Mouse (Mus musculus) mesoderm, embryonic 11.5 days (tissue): ENCODE results near the gene D630023F18Rik.
A peak's percentile ranks its signal among the peaks of the same experiment; 100 is the strongest.

ENCODE experiments used
- DNase-seq: peaks from one replicate; pipeline ENCODE4 v3.0.0-alpha.2; 2012; ENCODE audit warnings: low read depth, low spot score

D630023F18Rik gene

DNA sequence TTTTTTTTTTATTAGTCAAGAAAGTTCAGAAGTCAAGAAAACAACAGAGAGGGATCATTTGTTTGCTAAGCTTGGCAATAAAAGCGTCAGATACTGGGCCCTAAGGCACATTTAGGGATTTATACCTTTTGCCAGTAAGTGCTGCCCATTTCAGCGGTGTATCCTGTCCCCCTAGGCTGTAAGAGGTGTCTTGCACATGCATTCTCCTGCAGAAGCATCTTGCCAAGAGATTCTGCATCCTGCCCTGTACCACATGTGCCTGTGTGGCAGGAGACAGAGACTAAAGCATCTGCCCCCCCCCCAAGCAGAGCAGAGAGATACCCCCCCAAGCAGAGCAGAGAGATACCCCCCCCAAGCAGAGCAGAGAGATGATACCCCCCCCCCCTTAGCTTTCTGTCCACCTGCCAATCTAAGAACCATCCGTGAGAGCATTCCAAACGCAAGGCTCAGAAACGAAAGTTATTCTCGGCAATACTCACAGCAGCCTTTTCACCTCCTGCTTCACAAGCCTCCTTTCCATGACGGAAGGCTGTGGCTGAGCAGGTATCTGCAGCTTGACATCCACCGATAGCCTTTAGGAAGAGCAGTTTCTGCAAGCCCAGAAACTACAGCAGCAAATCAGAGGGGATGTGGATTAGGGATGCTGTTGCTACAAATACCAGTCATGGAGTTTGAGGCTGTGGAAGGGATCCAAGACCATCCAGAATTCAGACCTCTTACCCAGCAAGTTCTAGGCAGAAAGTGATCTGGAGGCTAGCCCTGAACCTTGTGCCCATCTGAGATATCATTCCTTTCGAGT, at the start of gene D630023F18Rik:
TSS of gene D630023F18Rik (minus strand) at position 641 of the 799 bp plus-strand sequence.
- DNase-seq, result no peak

DNA sequence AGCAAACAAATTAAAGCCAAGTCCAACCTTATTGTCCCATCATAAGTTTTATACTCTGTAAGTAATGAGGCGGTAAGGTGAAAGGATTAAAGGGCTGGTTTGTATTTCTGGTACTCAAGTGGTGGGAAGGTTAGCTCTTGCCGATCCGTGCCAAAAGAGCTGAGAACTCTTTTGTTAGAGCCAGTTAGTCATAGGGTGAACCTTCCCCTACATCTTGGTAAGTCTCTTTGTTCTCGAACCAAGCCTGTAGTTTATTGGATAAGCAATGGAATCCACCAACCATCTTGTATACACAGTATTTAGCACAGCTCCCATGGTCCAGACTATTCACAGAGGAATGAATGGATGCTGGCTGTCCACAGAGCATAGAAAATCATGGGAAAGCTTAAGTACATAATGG, 48.6 kb upstream of the D630023F18Rik start:
- DNase-seq, result no peak

DNA sequence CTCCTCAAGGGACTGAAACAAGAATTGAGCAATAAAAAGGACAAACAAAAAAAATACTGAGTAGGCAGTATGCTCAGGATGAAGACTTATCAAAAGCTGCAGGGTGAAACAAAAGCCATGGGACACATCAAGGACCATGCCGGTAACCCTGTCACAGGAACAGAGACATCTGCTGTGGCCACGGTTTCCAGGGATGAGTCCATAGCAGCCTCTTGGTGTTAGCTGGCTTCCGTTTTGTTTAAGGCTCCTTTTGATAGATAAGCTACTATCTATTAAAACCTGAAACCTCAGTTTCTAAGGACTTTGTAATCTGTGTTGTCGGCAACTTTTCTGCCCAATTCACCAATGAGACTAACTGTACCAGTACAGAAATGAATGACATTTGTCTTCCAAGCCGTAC, 46.9 kb upstream of the D630023F18Rik start:
- no peak for DNase-seq

DNA sequence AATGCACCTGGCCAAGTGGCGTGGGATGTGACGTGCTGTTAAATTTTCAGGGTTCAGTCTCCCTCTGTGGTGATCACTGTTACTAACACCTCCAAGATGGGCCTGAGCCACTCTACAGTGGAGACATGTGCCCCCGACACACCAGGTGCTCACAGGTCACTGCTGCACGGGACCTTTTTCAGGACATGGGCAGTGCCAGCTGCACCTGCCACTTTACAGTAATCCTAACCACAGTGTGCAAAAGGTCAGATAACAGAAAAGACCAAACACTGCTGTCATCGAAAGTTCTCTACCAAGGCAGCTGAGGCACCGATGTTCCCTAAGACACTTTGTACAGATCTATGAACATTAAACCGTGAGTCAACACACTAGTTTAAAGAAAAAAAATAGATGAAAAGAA, 46.5 kb upstream of the D630023F18Rik start:
- no peak for DNase-seq

DNA sequence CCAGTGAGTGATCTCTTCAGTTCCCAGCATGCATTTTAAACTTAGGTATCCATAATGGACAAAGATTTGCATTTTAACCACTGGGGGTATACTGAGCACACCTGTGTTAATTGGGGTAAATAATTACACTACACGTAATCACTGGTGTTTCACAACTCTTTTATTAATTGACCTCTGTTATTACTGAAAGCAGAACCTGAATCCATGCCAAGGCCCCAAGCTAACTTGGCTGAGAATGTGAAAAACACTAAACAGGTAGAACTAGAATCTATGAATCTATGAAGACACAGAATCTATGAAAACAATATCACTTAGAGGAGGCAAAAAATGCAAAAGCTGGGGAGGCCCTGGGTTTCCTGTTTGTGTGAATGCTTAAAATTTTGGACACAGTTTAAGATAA, 44.5 kb upstream of the D630023F18Rik start:
- DNase-seq, result no peak

DNA sequence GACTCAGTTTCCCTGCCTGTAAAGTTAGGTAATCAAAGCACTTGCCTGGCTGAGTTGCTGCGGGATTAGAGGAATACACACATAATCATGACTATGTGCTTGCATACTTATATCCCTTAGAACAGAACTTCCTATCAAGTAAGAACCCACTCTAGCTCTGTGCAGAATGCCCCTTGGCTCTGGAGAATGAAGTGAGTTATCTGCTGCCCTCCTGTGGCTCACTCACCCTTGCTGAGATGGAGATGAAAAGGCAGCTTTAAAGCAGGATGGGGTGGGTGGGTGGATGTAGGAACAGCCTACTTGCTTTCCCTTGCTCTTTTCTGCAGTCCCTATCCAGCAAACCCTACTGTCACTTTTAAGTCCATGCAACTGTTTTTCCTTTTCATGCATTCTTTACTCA, 39.2 kb upstream of the D630023F18Rik start:
- no peak for DNase-seq

DNA sequence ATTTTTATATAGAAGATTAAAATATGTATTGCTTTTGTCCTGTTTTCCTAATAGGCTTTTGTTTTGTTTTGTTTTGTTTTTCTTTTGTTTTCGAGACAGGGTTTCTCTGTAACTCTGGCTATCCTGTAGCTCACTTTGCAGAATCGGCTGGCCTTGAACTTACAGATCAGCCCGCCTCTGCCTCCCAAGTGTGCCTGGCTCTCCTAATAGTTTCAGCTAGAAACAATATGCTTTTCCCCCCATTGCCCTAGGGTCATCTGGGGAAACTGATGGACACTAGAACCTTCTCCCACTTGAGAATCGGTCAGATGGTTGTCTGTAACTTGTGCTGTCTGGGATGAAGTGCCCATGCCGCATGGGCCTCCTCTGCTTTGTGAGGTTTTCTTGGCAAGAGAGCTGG, 33.1 kb upstream of the D630023F18Rik start:
- DNase-seq, result no peak

DNA sequence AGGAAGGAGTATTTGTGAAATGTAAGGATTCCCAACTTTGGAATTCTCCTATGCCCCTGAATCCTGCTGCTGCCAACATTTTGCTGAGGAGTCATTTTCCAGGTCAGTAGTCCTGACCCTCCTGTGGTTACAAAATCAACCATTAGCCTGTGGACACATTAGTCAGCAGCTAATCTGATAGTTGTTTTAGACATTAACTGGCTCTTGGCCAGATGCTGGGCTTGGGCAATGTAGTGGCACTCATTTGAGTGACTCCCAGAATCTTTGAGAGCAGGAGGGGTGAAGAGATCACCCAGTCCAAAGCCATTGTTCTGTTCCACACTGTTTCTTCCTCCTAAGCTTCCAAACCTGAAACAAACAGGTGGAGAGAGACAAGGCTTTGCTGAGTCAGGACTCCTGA, 31.8 kb upstream of the D630023F18Rik start:
- no peak for DNase-seq

DNA sequence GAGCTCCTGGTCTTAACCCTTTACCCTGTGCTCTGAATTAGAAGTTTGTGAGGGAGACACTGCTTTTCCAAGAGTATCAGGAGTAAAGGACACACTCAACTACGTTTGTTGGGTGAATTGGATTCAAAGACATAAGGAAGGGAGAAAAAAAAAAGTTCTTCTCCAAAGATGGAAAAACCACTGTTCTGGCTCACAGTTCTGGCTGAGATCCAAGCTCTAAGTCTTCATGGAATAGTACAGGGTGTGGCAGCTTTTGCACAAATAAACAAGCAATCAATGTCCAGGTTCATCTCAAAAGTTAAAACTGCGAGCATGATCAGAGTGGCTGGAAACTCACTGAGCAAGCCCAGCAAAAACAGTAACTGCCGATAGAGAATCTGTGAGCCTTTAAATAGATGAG, 25.0 kb upstream of the D630023F18Rik start:
- DNase-seq, result no peak

DNA sequence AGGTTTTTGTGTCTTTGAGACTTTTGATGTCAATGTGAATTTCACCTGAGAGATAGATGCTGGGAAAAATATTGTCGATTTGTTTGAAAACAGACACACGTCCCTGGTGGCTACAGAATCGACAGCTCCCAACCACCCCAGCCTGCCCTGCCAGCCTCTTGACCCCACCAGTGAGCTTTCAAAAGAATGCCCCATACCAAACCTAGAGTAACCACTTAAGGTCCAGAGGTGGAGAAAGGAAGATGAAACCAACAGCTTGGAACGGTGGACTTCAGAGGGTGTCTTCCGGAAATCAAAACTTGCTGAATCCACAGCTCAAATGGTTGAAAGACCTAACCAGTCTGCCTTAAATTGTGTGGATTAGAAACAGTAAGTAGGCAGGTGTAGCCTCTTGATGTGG, 24.3 kb upstream of the D630023F18Rik start:
- no peak for DNase-seq

DNA sequence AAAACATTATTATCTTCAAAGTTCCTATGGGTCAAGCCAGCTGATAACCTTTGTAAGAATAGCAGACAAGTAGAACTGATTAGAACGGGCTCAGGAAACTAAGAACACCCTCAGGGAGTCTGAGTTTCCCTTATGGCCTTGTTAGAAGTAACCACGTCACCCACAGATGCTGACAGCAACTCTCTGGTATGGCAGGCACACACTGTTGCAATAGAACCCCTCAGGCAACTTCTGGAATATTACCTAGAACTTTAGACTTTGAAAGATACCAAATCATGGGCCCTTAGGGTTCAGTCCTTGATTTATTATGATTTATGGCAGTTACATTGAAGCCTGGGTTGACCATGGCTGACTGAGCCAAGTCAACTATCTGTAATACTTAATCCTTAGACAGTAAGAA, 23.6 kb upstream of the D630023F18Rik start:
- no peak for DNase-seq

DNA sequence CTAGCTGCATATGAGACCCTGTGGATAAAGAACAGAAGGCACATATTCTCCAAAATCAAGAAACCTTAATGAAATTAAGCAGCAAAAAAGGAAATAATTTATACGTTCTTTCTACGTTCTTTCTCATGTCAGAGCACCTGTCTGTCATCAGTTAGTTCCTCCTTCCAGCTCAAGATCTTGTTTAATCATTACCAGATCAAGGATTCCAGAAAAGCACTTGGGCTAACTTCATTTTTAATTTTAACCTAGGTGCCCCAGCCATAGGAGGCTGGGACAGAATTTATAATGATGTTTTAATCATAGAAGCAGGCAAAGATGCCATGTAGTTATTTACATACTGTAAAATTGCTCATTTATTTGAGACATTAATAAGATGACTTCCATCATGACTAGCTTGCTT, 21.8 kb upstream of the D630023F18Rik start:
- DNase-seq, result no peak

DNA sequence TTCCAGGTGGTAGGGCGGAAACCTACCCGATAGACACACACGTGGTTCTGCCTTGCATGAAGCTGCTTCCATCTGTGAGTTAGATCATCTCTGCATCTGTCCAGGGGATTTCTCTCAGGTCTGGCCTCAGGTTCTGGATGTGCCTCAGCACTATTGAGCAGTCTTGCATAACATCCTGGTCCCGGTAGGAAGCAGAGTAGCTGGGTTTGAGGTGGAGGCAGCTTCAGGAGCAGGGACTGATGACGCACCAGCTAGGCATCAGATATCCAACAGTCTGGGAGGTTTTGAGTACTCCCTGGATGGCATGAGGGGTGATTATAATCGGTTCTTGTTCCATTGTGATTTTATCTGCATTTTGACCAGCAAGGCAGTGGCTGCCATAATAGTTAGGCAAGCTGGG, 14.5 kb upstream of the D630023F18Rik start:
- no peak for DNase-seq

DNA sequence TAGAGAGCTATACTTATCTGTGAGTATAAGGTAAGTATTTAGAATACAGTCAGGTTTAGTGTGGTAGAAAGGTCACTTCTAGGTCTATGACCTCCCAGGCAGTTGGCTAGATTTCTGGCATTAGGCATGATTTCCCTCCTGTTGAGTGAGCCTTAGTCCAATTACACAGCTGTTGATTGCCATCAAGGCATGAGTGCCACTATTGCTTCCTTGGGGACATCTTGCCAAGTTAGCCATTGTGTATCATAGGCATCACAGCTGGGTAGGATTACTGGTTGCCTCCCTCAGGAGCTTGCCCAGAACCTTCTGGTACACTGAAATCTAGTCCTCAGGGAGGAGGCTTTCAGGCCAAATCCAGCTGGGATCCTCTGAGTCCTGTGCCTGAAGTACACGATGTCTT, 9.8 kb upstream of the D630023F18Rik start:
- DNase-seq, result no peak

DNA sequence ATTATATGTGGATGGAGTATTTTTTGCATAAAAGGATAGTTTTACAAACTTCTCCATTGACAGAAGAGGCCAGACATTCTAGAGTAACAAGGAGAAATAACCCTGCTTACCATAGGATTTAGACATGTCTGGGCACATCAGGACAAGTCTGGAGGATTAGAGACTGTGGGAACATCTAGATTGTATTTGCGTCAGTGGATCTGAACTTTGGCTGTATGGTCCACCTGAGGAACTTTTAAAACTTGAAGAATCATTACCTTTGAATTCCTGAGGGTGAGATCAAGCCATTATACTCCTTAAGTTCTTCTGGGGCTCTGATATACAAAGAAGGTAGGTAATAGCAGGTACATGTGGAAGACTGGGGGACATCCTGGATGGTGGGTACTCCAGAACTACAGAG, 8.7 kb upstream of the D630023F18Rik start:
- no peak for DNase-seq

DNA sequence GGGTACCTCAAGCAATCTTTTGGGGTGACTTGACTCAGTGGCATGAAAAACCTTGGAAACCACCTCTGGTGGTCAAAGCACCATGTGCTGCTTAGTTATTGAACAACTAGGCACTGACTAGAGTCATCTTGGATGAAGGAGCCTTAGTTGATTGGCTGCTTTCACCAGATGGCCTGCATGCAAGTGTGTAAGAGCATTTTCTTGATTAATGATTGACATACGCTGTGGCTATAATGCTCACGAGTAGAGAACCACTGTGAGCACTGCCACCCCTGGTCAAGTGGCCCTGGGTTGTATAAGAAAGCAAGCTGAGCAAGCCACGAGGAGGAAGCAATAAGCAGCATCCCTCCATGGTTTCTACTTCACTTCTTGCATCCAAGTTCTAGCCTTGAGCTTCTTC, 7.2 kb upstream of the D630023F18Rik start:
- no peak for DNase-seq

DNA sequence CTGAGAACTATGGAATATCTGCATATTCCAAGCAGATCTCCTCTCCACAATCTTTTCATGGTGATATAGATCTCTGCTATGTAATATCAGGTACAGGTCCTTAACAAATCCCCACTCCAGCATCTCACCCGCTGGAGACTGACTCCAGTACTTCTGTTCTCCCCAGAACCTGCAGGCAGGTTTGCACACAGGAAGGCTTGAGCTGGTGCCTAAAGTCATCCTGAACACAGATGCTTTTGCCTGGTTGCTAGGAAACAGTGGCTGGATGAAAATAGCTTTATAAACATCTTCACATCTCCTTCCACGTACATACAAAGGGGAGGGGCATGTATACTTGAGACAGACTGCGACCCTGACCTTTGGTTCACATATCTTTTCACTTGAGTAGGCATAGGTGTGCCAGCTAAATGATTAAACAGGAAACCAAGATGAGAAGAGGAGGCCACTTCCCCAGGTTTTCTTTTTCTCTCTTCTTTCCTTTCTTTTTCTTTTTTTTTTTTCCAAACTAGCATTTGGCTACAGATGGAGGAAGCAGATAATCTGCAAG, 6.7 kb upstream of the D630023F18Rik start:
- DNase-seq, result no peak

DNA sequence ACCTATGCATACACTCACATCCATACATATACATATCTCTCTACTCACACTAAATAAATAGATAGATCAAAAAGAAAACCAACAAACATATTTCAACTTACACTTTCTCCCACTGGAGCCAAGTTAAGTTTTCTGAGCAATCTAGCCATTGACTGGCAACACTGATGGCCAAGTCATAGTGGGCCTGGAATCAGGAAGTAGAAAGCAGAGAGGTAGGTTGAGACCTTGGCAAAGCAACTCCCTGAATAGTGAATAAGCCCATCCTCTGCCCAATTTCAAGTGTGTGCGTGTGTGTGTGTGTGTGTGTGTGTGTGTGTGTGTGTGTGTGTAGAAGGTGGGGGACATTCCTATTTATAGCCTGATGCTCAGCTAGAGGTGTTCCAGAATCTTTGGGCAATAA, 3.6 kb downstream of the D630023F18Rik start, which contains the start of gene Gm28845:
TSS of gene Gm28845 (minus strand) at position 121 of the 400 bp plus-strand sequence.
- no peak for DNase-seq

DNA sequence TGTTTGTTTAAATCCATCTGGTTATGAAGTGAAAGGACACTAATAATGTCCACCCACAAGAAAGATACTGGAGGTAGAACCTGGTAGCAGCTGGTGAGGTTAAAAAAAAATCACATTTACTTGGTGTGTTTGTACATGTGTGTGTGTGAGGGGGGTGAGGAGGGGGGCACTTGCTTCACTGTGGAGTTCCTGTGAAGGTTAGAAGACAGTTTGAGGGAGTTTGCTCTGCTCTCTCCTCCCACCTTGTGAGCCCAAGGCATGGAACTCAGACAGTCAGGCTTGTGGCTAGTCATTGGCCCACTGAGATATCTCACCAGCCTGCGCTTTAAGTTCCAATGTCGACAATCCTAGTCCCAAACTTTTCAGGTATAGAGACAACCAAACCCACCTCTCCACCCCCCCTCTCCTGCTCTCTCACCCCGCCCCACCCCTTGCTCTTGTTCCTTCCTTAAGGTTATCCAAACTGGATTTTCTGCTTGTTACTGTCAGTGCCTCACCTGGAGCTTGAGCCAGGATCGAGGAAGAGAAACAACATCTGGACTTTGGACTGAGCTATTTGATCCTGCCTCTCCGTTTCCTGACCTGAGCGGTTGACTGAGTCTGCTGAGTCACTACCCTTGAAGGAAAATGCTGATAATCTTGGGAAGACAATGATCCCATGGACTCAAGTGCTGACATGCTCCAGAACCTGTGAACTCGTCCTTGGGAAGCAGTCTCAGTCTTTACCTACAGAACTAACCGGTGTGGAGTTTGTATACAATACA, 4.7 kb downstream of the D630023F18Rik start:
- DNase-seq, result no peak

DNA sequence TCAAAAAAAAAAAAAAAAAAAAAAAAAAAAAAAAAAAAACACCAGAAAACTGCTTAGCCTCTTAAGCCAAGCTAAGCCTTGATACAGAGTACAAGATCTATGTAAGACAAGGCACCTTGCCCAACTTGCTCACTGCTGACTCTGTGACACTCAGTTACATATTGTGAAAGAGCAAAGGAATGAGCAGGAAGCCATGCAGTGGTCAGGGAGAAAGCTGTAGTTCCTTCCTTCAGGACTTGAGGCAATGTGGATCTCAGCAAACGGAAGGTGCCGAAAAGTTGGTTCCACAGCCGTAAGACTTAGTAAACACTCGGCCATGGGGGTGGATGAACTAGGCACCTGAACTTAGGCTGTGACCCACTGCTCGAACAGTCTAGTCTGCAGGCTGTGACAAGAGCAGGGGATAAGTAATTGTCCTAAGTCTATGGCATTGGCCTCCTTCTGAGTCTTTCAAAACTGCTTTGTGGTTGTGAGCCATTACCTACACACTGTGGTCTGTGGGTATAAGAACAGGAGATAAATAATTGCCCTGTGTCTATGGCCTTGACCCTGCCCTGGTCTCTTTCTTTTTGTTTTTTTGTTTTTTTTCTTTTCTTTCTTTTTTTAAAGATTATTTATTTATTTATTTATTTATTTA, 9.4 kb downstream of the D630023F18Rik start:
- DNase-seq, result no peak

DNA sequence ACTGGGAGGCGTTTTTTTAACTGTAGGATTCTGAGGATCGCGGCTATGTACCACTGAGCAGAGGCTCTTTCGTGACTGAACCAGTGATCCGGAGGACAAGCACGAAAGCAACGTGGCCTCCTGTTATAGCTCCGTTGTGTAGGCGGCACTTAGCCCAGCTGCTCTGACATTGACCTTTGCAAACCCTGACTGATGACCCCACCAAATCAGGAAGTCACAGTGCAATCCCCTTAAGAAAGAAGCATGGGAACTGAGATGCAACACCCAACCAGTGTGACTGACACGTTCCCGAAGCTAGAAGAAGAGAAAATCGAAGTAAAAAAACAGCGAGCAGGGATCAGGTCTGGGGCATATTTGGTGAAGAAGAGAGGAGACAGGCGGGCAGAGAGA, 10.2 kb downstream of the D630023F18Rik start:
- peak; percentile 27 for DNase-seq
